Mouse (Mus musculus) lung, embryonic 14.5 days (tissue): ENCODE results near the gene Cd300c. TPM values are rescaled to one million over a fixed set of nuclear protein-coding genes. Genes with fewer than 3 reads are reported as not detected.
A peak's percentile ranks its signal among the peaks of the same experiment; 100 is the strongest.
"Not testable (repeated sequence)": the region's sequence is repeated elsewhere in the genome, so short reads cannot be mapped to it uniquely, and the experiment has no call there.

Experiments
- ATAC-seq: fragments of 200-750 bp; cut with Nextera tagmentation; 2 replicates; pipeline ENCODE4 v1.8.0; 2017; ENCODE audit warnings: mild to moderate bottlenecking, moderate TSS enrichment, moderate library complexity; ENCODE audit not compliant: insufficient read depth
- DNase-seq: peaks from one replicate; pipeline ENCODE4 v3.0.0-alpha.2; 2015
- H3K27ac ChIP-seq: fragments of 300-500 bp; sonication (generic); 2 replicates; pipeline ENCODE4 v1.5.1; 2014; ENCODE audit warnings: low read depth, mild to moderate bottlenecking, moderate library complexity
- H3K27me3 ChIP-seq: fragments of 300-500 bp; sonication (generic); 2 replicates; pipeline ENCODE4 v1.6.1; 2014; ENCODE audit warnings: low read length, control low read depth; ENCODE audit not compliant: insufficient read depth
- H3K36me3 ChIP-seq: fragments of 300-500 bp; sonication (generic); 2 replicates; pipeline ENCODE4 v1.6.1; 2014; ENCODE audit warnings: control low read depth; ENCODE audit not compliant: insufficient read depth
- H3K4me1 ChIP-seq: fragments of 300-500 bp; sonication (generic); 2 replicates; pipeline ENCODE4 v1.6.1; 2014; ENCODE audit warnings: antibody characterized with exemption, control low read depth; ENCODE audit not compliant: insufficient read depth
- H3K4me2 ChIP-seq: fragments of 300-500 bp; sonication (generic); 2 replicates; pipeline ENCODE4 v1.6.1; 2014; ENCODE audit warnings: mild to moderate bottlenecking
- H3K4me3 ChIP-seq: fragments of 300-500 bp; sonication (generic); 2 replicates; pipeline ENCODE4 v1.5.1; 2014; ENCODE audit warnings: low read depth, low read length
- H3K9ac ChIP-seq: fragments of 300-500 bp; sonication (generic); 2 replicates; pipeline ENCODE4 v1.6.1; 2014
- H3K9me3 ChIP-seq: fragments of 300-500 bp; sonication (generic); 2 replicates; pipeline ENCODE4 v1.6.1; 2016; ENCODE audit warnings: low read depth, low read length, control low read depth
- CTCF ChIP-seq: IDR thresholded peaks from 2 replicates; pipeline ENCODE4 v1.5.1; 2016; ENCODE audit warnings: antibody characterized with exemption, low read depth
- WGBS: fragments of 180-500 bp; shearing (Covaris S2); extraction: QIAGEN DNeasy Blood & Tissue Kit; methylation state at CpG from one replicate; pipeline ENCODE4 v1.1.7; 2014; 5-methylcytosine and 5-hydroxymethylcytosine counted together
- polyA plus RNA-seq: library from polyadenylated mRNA; unstranded; fragments of >200 nt; fragmentation: Nextera tagmentation; extraction: Ambion mirVana; gene quantifications from 2 replicates; pipeline ENCODE4 v1.2.1, GENCODE M21; 2014

Cd300c gene
- not detected in 2 replicates for polyA plus RNA-seq

- H3K4me3 ChIP-seq: no peak within 1 kb of the TSS
- H3K27me3 ChIP-seq: no peaks in the 10 kb centered on the region
- H3K9me3 ChIP-seq: peaks cover 3% of the 10 kb centered on the region; the same call in 1 of the 2 replicates
- no peak within 1 kb of the TSS for H3K9ac ChIP-seq
- no peaks in the 10 kb centered on the region for H3K36me3 ChIP-seq
- peak; percentile 1 for DNase-seq
- no peak within 1 kb of the TSS for H3K4me2 ChIP-seq
- 81% methylated on average over 9 of the region's 9 CpGs for WGBS
- TF ChIP-seq CTCF: no peak
- no peak within 1 kb of the TSS for H3K27ac ChIP-seq
- ATAC-seq: no peak
- no peaks in the 10 kb centered on the region for H3K4me1 ChIP-seq
These were observed at the start of gene Cd300c for GRCm38 (mm10) chr11:114968752-114969207. Gene Cd300c, minus strand, starts transcription at chr11:114969157.

GRCm38 (mm10) chr11:115016093-115016492 lies 47.1 kb upstream of the Cd300c start, which contains the start of gene Cd300ld2:
Gene Cd300ld2, minus strand, starts transcription at chr11:115016193.
- H3K4me2 ChIP-seq, ATAC-seq, H3K4me1 ChIP-seq, H3K4me3 ChIP-seq, DNase-seq, H3K27ac ChIP-seq, H3K27me3 ChIP-seq, H3K9me3 ChIP-seq, H3K9ac ChIP-seq, H3K36me3 ChIP-seq: not testable (repeated sequence)
- WGBS: no CpG with 5 or more reads among the region's 7 CpGs

GRCm38 (mm10) chr11:115004070-115004469 lies 35.1 kb upstream of the Cd300c start:
- no peaks in the 10 kb centered on the region for H3K4me1 ChIP-seq
- H3K4me2 ChIP-seq: no peak overlapping the region
- peak; percentile 0 for DNase-seq
- H3K9ac ChIP-seq: no peak overlapping the region
- TF ChIP-seq CTCF: no peak
- H3K27me3 ChIP-seq: no peaks in the 10 kb centered on the region
- no peaks in the 10 kb centered on the region for H3K36me3 ChIP-seq
- 80% methylated on average over 5 of the region's 5 CpGs for WGBS
- no peak for ATAC-seq
- H3K27ac ChIP-seq: no peak overlapping the region
- no peak overlapping the region for H3K4me3 ChIP-seq
- H3K9me3 ChIP-seq: no peaks in the 10 kb centered on the region

- Histone ChIP-seq H3K36me3 (no peaks in the 10 kb centered on the region), H3K27me3 (no peaks in the 10 kb centered on the region), H3K4me1 (no peaks in the 10 kb centered on the region), H3K4me2 (no peak within 1 kb of the TSS), H3K9ac (no peak within 1 kb of the TSS), H3K27ac (no peak within 1 kb of the TSS), H3K4me3 (no peak within 1 kb of the TSS), H3K9me3 (no peaks in the 10 kb centered on the region)
- DNase-seq: no peak
- ATAC-seq: no peak
- 72% methylated on average over 7 of the region's 7 CpGs for WGBS
- no peak for TF ChIP-seq CTCF
These were observed 32.6 kb upstream of the Cd300c start, which contains the start of gene Cd300c2 for GRCm38 (mm10) chr11:115001474-115002040. Gene Cd300c2, minus strand, starts transcription at chr11:115001880.

GRCm38 (mm10) chr11:114989793-114990192 lies 20.8 kb upstream of the Cd300c start, which contains the start of gene Cd300ld:
Gene Cd300ld, minus strand, starts transcription at chr11:114989922.
- DNase-seq (no peak), ATAC-seq (no peak)
- 64% methylated on average over 4 of the region's 4 CpGs for WGBS
- H3K27ac ChIP-seq: no peak within 1 kb of the TSS
- no peaks in the 10 kb centered on the region for H3K36me3 ChIP-seq
- H3K27me3 ChIP-seq: no peaks in the 10 kb centered on the region
- no peak for TF ChIP-seq CTCF
- H3K9ac ChIP-seq: no peak within 1 kb of the TSS
- no peak within 1 kb of the TSS for H3K4me2 ChIP-seq
- no peak within 1 kb of the TSS for H3K4me3 ChIP-seq
- H3K9me3 ChIP-seq: no peaks in the 10 kb centered on the region
- no peaks in the 10 kb centered on the region for H3K4me1 ChIP-seq

GRCm38 (mm10) chr11:114981866-114982265 lies 12.9 kb upstream of the Cd300c start:
- 75% methylated on average over 4 of the region's 4 CpGs for WGBS
- DNase-seq (no peak), ATAC-seq (no peak)
- H3K9me3 ChIP-seq: no peaks in the 10 kb centered on the region; the same call in 1 of the 2 replicates
- no peak overlapping the region for H3K27ac ChIP-seq
- TF ChIP-seq CTCF: no peak
- H3K4me3 ChIP-seq: no peak overlapping the region
- no peak overlapping the region for H3K9ac ChIP-seq
- H3K4me1 ChIP-seq: no peaks in the 10 kb centered on the region
- no peaks in the 10 kb centered on the region for H3K27me3 ChIP-seq
- H3K4me2 ChIP-seq: no peak overlapping the region
- H3K36me3 ChIP-seq: no peaks in the 10 kb centered on the region

GRCm38 (mm10) chr11:114972726-114973125 lies 3.8 kb upstream of the Cd300c start:
- Histone ChIP-seq H3K4me2 (no peak overlapping the region), H3K27ac (no peak overlapping the region), H3K4me3 (no peak overlapping the region), H3K36me3 (no peaks in the 10 kb centered on the region), H3K9me3 (peaks cover 3% of the 10 kb centered on the region; the same call in 1 of the 2 replicates), H3K9ac (no peak overlapping the region), H3K4me1 (no peaks in the 10 kb centered on the region), H3K27me3 (no peaks in the 10 kb centered on the region)
- no peak for TF ChIP-seq CTCF
- DNase-seq (peak; percentile 14), ATAC-seq (no peak)
- WGBS: 70% methylated on average over 10 of the region's 10 CpGs
